Mouse (Mus musculus) spleen, adult 2 months (tissue): Measurements from ENCODE around the gene Rap1gap2. TPM values are rescaled to one million over a fixed set of nuclear protein-coding genes. Genes with fewer than 3 reads are reported as not detected.

Experiments used
- DNase-seq, 2 experiments: peaks; one replicate each; pipeline versions ENCODE4 v3.0.0 to v3.0.0-alpha.2; 2012 to 2021; ENCODE audit warnings: low spot score in 2 of 2, low read depth in 1 of 2
- H3K27ac ChIP-seq: fragments of 200-500 bp; 2 replicates; pipeline ENCODE4 v1.5.1; 2012; ENCODE audit warnings: low read length, inconsistent platforms; ENCODE audit not compliant: insufficient read depth
- H3K27me3 ChIP-seq: fragments of 200-500 bp; 2 replicates; pipeline ENCODE4 v1.6.1; 2012; ENCODE audit warnings: mild to moderate bottlenecking, moderate library complexity, low read length, inconsistent platforms; ENCODE audit not compliant: control insufficient read depth, insufficient read depth
- H3K36me3 ChIP-seq: fragments of 200-500 bp; 2 replicates; pipeline ENCODE4 v1.6.1; 2012; ENCODE audit warnings: mild to moderate bottlenecking, low read length, inconsistent platforms; ENCODE audit not compliant: control insufficient read depth, insufficient read depth
- H3K4me1 ChIP-seq: fragments of 200-500 bp; 2 replicates; pipeline ENCODE4 v1.6.1; 2011; ENCODE audit warnings: inconsistent platforms; ENCODE audit not compliant: control insufficient read depth, insufficient read depth, insufficient read length
- H3K4me3 ChIP-seq: fragments of 200-500 bp; 2 replicates; pipeline ENCODE4 v1.5.1; 2011; ENCODE audit warnings: mild to moderate bottlenecking, inconsistent platforms; ENCODE audit not compliant: insufficient read depth, insufficient read length; ENCODE audit errors: extremely low read depth
- CTCF ChIP-seq: fragments of 200-500 bp; IDR thresholded peaks from 2 replicates; pipeline ENCODE4 v1.5.1; 2011; ENCODE audit warnings: mild to moderate bottlenecking, inconsistent platforms; ENCODE audit not compliant: insufficient read depth, insufficient read length, insufficient replicate concordance; ENCODE audit errors: extremely low read depth
- POLR2A ChIP-seq: fragments of 200-500 bp; IDR thresholded peaks from 2 replicates; pipeline ENCODE4 v1.6.1; 2011; ENCODE audit warnings: low read depth, low read length, inconsistent platforms
- WGBS: fragments of 180-500 bp; shearing (Covaris S2); methylation state at CpG from one replicate; pipeline ENCODE4 v1.1.7; 2018; 5-methylcytosine and 5-hydroxymethylcytosine counted together
- polyA plus RNA-seq: library from polyadenylated mRNA; depleted of rRNA; stranded (reverse); fragments of >200 nt; gene quantifications from 2 replicates; pipeline ENCODE4 v1.2.3, GENCODE M21; 2012; rRNA removed

Gene Rap1gap2
- 11.3 and 13.2 TPM in 2 replicates for polyA plus RNA-seq

GRCm38 (mm10) chr11:74610545-74611176, at the start of gene Rap1gap2:
TSS of gene Rap1gap2 (minus strand) at chr11:74610915.
- TF ChIP-seq POLR2A (no peak), CTCF (no peak)
- peak within 1 kb of the TSS; percentile 6; the same call in 1 of the 2 replicates for H3K4me3 ChIP-seq
- WGBS = 4% methylated on average over 50 of the region's 50 CpGs
- no peaks in the 10 kb centered on the region for H3K36me3 ChIP-seq
- peaks cover 11% of the 10 kb centered on the region for H3K27me3 ChIP-seq
- DNase-seq = no peak
- peaks cover 3% of the 10 kb centered on the region; the same call in 1 of the 2 replicates for H3K4me1 ChIP-seq
- no peak within 1 kb of the TSS for H3K27ac ChIP-seq

GRCm38 (mm10) chr11:74660336-74660735, 49.6 kb upstream of the Rap1gap2 start:
- H3K27ac ChIP-seq = no peak overlapping the region
- peaks cover 49% of the 10 kb centered on the region for H3K36me3 ChIP-seq
- no peaks in the 10 kb centered on the region for H3K27me3 ChIP-seq
- no peaks in the 10 kb centered on the region for H3K4me1 ChIP-seq
- no peak for DNase-seq
- TF ChIP-seq POLR2A = no peak
- TF ChIP-seq CTCF = no peak
- 95% methylated on average over 13 of the region's 13 CpGs for WGBS
- no peak overlapping the region for H3K4me3 ChIP-seq

GRCm38 (mm10) chr11:74655941-74656340, 45.2 kb upstream of the Rap1gap2 start:
- 71% methylated on average over 3 of the region's 3 CpGs for WGBS
- DNase-seq = no peak
- no peak for TF ChIP-seq POLR2A
- no peak for TF ChIP-seq CTCF
- peaks cover 6% of the 10 kb centered on the region; the same call in 1 of the 2 replicates for H3K4me1 ChIP-seq
- H3K4me3 ChIP-seq = no peak overlapping the region
- H3K27ac ChIP-seq = no peak overlapping the region
- H3K36me3 ChIP-seq = peaks cover 29% of the 10 kb centered on the region
- H3K27me3 ChIP-seq = no peaks in the 10 kb centered on the region

- Histone ChIP-seq H3K36me3 (peaks cover 10% of the 10 kb centered on the region), H3K4me1 (peaks cover 18% of the 10 kb centered on the region), H3K27ac (no peak overlapping the region), H3K27me3 (no peaks in the 10 kb centered on the region), H3K4me3 (no peak overlapping the region)
- TF ChIP-seq CTCF (no peak), POLR2A (no peak)
- WGBS = 86% methylated on average over 6 of the region's 6 CpGs
- no peak for DNase-seq
Observed at GRCm38 (mm10) chr11:74653385-74653784, 42.7 kb upstream of the Rap1gap2 start.

- Histone ChIP-seq H3K4me1 (peaks cover 18% of the 10 kb centered on the region), H3K4me3 (no peak overlapping the region), H3K36me3 (peaks cover 8% of the 10 kb centered on the region), H3K27ac (no peak overlapping the region), H3K27me3 (no peaks in the 10 kb centered on the region)
- WGBS = 72% methylated on average over 4 of the region's 4 CpGs
- DNase-seq = no peak
- TF ChIP-seq CTCF (no peak), POLR2A (no peak)
Observed at GRCm38 (mm10) chr11:74652791-74653191, 42.1 kb upstream of the Rap1gap2 start.

- 59% methylated on average over 4 of the region's 4 CpGs for WGBS
- Histone ChIP-seq H3K4me3 (no peak overlapping the region), H3K27ac (no peak overlapping the region), H3K27me3 (no peaks in the 10 kb centered on the region), H3K4me1 (peaks cover 18% of the 10 kb centered on the region), H3K36me3 (no peaks in the 10 kb centered on the region)
- DNase-seq = no peak
- TF ChIP-seq POLR2A = no peak
- TF ChIP-seq CTCF = no peak
Observed at GRCm38 (mm10) chr11:74650576-74651100, 39.9 kb upstream of the Rap1gap2 start.

- H3K36me3 ChIP-seq = no peaks in the 10 kb centered on the region
- H3K27me3 ChIP-seq = no peaks in the 10 kb centered on the region
- H3K4me3 ChIP-seq = peak overlapping the region; percentile 87
- H3K4me1 ChIP-seq = peaks cover 18% of the 10 kb centered on the region
- no peak for DNase-seq
- TF ChIP-seq CTCF (no peak), POLR2A (no peak)
- H3K27ac ChIP-seq = peak overlapping the region; percentile 34
- 2% methylated on average over 52 of the region's 53 CpGs for WGBS
Observed at GRCm38 (mm10) chr11:74649647-74650551, 39.2 kb upstream of the Rap1gap2 start.
